Mouse (Mus musculus) cerebellum, adult 2 months (tissue): ENCODE data around the gene Insig2.

Source experiments
- CTCF ChIP-seq: fragments of 200-500 bp; IDR thresholded peaks from 2 replicates; pipeline ENCODE4 v1.5.1; 2011; ENCODE audit warnings: low read depth, mild to moderate bottlenecking, control low read depth, low read length, moderate library complexity, borderline replicate concordance; ENCODE audit not compliant: insufficient read depth
- POLR2A ChIP-seq: fragments of 200-500 bp; IDR thresholded peaks from 2 replicates; pipeline ENCODE4 v1.6.1; 2011; ENCODE audit warnings: low read length, control low read depth, borderline replicate concordance; ENCODE audit not compliant: insufficient read depth

DNA sequence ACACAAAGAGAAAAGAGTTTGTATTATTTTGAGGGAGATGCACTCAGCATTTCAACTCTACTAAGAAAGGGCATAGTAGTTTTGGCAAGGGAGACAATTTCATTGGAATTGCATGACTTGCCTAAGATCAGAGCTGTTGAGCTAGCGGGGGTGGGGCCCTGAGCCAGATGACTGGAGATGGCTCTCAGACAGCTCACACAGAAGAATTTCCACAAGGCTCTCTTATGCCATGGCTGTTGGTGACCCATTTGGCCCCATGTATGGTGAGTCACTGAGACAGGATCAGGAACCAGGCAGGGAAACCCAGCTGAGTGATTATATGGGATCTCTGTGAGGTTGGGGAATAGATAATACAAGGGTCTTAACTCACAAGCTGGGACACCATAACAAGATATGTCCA, 51.9 kb downstream of the Insig2 start:
- TF ChIP-seq POLR2A (no peak), CTCF (no peak)
